In the genomic region with DNA sequence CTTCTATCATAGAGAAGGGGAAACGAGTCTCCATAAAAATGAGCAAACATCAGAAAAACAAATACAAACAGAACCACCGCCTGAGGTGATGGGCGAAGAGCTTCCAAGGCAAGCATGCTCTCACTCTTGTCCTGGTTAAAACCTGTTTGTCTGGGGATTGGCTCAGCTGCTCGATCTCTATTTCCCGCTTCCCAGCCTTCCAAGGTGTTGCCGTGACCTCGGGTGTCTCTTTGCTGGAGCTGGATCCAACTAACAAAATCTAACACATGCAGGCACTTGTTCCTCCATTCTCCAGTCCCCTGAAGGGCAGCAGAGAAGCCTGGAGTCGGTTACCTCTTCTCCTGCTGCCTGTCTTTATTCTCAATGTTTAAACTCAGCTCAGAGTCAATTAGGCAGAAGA, we compare ENCODE assay signal across 22 mouse cellular contexts.
"Had no signal": no experiment of that assay in that cellular context is flagged by ENCODE, and none has a peak within 500 bp of the region (broad histone marks: within the 10 kb centered on the region; RNA-seq: fewer than 3 reads in every experiment).

No protein-coding gene starts in this region.

- H3K4me1 ChIP-seq: limb, embryonic 12.5 days; limb, embryonic 15.5 days; midbrain, embryonic 12.5 days; midbrain, embryonic 15.5 days; neural tube, embryonic 13.5 days; stomach, embryonic 15.5 days had no signal

- H3K27me3 ChIP-seq: limb, embryonic 12.5 days; limb, embryonic 15.5 days; midbrain, embryonic 12.5 days; midbrain, embryonic 15.5 days; neural tube, embryonic 13.5 days; stomach, embryonic 15.5 days had no signal

- DNase-seq: kidney, adult 18-20 months; kidney, adult 9 months; kidney, postnatal 14 days; kidney, postnatal 4 days; layer of hippocampus, adult 9-11 months; layer of hippocampus, postnatal 36 days; left cerebral cortex, postnatal 4 days; liver, postnatal 0 days; lung, embryonic 14.5 days; retina, postnatal 1 day; right cerebral cortex, postnatal 25 days; spleen, adult 18-20 months; thymus, postnatal 36 days had no signal

- H3K27ac ChIP-seq: left cerebral cortex, adult 2 months; limb, embryonic 12.5 days; limb, embryonic 15.5 days; liver, embryonic 14.5 days; macrophage; midbrain, embryonic 12.5 days; midbrain, embryonic 15.5 days; neural tube, embryonic 13.5 days; stomach, embryonic 15.5 days had no signal

- H3K36me3 ChIP-seq: limb, embryonic 12.5 days; limb, embryonic 15.5 days; midbrain, embryonic 12.5 days; midbrain, embryonic 15.5 days; neural tube, embryonic 13.5 days; stomach, embryonic 15.5 days had no signal

- H3K4me3 ChIP-seq: left cerebral cortex, adult 2 months; limb, embryonic 12.5 days; limb, embryonic 15.5 days; midbrain, embryonic 12.5 days; midbrain, embryonic 15.5 days; neural tube, embryonic 13.5 days; stomach, embryonic 15.5 days had no signal
